Mouse (Mus musculus): ENCODE data around the gene Cdhr1.
"Not testable (repeated sequence)": the region's sequence is repeated elsewhere in the genome, so short reads cannot be mapped to it uniquely, and the experiment has no call there.

The Cdhr1 gene

DNA sequence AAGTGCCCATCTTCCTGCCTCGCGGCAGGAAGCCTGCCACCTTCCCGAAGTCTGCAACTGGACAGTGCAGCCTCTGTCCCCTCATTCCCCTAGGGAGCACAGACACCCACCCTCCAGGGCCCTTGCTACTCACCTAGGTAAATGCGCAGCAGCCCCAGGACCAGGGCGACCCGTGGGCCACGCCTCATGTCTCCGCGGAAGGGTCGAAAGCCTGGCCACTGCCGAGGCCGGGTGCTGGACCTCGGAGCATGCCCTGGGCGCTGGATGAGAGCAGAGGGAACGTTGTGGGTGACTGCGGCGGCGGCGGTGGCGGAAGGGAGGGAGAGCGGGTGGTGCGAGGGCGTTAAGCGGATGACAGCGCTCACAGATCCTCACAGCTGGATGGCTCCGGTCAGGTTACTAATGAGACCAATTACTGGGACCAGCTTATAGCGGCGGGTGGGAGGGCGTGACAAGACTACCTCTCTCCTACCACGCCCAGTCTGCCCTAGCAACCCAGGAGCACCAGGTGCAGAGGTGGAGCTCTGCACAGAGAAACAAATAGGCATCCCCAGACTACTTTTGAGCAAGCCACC, at the start of gene Cdhr1:
Cdhr1 (minus strand) TSS at position 392 of the 575 bp plus-strand sequence.
- DNase-seq (ENCODE audit: low spot score) = no peak

DNA sequence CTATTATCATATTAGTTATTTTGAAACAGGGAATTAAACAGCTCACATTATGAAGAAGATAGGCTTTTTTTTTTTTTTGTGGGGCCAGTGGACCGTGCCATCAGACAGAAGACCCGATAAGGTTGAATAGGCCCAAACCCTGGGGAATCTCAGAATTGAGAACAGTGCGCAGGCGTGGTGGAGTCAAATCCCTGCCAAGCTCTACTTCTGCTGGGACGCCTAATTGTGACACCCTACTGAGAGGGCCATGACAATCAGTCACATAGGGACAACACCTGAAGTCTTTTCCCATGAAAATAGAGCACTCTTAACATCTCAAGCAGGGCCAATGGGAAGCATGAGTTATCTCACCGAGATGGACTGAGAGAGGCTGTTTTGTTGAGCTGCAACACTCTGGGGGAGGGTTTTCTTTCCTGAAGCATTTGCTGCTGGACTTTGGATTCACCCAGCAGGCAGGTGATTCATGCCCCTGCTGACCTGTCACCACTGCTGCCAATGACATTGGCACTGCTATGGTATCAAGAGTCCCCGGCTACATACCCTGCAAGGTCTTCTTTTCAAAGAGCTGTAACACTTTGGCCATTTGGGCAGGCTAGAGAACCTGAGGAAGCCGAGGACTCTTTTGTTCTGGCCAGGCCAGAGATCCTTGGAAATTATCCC, 41.0 kb upstream of the Cdhr1 start:
- no peak for DNase-seq (ENCODE audit: low spot score)

DNA sequence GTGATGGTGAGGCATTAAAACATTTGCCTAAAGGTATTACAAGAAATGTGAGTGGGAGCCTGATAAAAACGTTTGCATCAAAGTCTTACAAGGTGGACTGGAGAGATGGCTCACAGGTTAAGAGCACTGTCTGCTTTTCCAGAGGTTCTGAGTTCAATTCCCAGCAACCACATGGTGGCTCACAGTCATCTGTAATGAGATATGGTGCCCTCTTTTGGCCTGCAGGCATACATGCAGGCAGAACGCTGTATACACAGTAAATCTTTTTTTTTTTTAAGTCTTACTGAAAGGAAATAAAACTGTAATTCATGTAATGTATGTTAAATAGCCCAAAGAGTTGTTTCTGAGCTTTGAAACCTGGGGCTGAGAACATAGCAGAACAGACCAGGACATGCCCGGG, 39.4 kb upstream of the Cdhr1 start:
- DNase-seq (ENCODE audit: low spot score) = not testable (repeated sequence)

DNA sequence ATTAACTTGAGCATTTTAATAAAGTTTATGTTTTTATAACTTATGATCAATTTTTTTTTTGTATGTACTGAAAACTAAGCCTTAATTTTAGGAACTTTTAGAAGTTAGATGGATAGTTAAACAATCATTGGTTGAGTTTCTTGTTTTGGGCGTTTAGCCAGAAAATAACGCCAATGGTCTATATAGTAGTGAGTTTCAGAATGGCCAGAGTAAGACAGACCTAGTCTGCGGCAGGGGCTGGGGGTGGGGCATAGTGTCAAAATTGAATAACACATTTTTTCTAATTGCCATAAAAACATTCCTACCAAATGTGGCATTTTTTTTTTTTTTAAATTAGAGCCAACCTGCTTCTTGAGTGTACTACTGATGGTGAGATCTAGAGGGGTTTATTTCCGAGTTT, 38.0 kb upstream of the Cdhr1 start:
- no peak for DNase-seq (ENCODE audit: low spot score)

DNA sequence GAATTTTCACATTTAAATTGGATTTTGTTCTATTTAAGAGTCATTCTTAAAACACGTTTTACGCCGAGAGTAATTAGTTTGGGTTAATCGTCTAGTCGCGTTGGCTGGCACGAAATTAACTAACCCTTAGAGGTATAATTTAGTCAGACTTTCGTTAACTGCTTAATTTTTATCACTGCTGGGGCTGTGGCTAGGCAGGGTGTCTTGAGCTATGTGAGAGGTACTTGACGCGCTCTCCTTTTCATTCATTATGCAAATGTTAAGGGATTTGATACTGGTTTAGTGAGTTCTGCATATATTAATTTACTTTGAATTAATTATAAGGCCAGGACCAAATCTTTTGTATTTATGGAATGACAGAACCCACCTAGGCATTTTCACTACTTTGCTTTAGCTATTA, 37.5 kb upstream of the Cdhr1 start:
- no peak for DNase-seq (ENCODE audit: low spot score)

DNA sequence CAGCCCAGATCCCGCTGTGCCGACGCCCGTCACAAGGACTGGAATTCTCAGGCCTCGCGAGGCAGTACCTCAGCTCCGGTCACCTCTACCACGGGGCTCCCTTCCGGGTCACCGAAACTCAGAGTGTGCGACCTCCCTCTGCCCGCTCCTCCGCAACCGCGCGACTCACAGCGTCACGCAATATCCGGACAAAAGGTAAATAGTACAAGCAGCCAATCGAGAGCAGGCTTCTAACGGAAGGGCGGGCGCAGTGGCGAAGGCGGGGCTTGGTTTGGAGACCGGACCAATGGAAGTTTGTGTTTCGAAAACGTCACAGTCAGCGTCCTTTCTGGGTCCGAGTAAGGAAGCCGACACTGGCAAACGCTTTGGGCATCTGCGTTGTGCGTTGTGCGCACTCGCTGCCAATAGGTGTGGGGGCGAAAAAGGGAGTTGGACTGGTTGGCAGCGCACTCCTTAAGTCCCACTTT, 37.0 kb upstream of the Cdhr1 start, which contains the start of gene Ghitm:
Ghitm (minus strand) TSS at position 146 of the 467 bp plus-strand sequence.
- peak; percentile 89 for DNase-seq (ENCODE audit: low spot score)

DNA sequence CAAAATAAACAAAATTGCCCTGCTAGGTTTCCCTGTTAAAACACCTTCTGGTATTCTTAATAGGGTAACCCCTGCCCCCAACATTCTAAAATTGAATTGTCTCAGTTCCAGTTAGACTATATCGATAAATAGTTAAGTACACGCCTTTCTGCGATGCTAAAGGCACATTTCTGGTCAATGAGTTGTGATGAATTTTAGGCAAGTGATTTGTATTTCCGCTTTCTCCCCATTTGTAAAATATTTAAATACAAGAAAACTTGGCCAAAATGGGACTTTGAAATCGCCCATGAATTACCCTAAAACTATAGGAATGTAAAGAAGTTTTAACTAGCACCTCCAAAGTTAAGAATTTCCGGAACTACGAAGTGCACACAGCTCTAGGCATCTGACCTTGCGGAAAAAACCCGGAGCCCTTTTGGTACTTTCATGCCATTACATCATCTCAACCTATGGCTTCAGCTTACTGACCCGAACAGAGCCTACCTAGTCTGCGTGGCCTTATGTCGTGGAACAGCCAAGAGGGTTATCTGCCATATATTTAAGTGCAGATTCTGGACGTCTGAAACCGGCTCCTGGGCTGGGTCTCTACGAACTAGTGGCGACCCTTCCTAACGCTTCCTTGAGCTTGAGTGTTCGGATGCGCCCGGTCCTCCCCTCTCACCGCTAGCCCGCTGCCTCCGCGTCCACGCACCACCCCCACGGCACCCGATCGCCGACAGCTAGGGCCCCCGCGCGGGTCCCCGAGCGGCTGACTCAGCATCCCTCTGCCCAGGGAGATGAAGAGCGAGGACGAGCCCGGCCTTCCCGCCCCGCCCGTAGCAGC, 36.4 kb upstream of the Cdhr1 start:
- no peak for DNase-seq (ENCODE audit: low spot score)

DNA sequence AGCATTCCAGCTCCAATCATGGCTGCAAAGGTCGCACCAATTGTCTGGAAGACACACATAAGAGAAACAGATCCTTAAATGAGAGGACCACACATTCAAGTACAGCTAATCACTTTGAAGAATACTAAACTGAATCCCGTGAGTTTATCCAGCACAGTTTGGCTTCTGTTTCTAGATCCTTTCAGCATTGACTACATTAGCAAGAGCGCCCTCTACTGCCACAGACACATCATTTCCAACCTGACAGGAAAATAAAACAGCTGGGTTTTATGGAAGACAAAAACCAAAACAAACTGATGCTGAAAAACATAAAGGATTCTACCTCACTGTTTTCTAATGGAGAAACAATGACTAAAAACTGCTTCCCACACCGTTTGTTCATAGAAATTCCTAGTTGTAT, 29.5 kb upstream of the Cdhr1 start:
- DNase-seq (ENCODE audit: low spot score) = peak; percentile 29

DNA sequence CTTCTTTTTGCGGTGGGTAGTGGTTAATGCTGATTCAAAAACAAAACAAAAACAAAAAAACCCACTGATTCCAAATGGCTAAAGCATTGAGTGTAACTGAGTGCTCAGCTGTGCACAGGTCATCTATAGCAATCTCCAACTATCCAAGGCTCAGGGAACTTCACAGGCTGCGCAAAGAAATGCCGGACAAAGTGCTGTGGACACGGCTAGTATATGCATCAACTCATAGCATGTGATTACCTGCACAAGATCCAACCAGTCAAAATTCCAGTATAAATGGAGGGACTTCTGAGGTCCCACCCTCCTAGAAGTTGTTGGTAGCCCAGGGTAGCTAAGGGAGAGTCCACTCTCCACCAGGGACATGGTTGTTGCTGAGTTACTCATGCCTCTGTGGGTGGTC, 21.1 kb upstream of the Cdhr1 start:
- no peak for DNase-seq (ENCODE audit: low spot score)

DNA sequence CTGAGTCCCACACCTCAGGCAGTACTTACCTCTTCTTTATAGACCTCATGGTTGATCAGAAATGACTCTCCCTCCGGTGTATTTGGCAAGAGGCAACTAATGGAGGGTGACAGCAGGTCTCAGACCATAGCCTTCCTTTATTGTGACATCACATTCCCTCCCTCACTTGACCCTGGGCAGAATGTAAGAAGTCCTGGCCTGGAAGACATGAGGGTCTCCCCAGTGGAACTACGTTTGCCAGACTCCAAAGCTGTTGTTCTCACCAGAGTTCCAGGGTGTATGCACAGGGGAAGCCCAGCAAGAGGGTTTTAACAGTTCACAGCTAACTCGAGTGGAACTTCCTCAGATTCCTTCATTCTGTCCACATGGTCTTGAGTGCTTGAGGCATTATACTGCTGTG, 15.8 kb upstream of the Cdhr1 start, which contains the start of gene 2610528A11Rik:
2610528A11Rik (minus strand) TSS at position 101 of the 400 bp plus-strand sequence.
- no peak for DNase-seq (ENCODE audit: low spot score)

DNA sequence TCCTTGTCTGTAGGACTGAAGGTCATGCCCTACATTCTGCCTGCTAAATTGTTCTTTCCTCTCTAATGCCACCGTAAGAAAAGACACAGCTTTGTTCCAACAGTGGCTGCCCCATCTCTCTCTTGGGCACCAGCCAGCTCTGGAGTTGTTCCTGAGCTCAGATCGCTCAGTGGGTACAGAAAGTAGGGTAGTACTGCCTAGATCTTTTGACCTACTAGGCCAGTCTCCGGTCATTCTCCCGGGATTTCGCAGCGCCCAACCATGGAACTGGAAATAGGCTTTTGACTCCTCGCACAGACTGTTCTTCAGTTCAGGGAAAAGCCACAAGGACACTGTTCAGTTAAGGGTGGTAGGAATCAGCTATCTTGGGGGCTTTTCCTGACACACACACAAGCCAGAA, 14.8 kb upstream of the Cdhr1 start:
- no peak for DNase-seq (ENCODE audit: low spot score)

DNA sequence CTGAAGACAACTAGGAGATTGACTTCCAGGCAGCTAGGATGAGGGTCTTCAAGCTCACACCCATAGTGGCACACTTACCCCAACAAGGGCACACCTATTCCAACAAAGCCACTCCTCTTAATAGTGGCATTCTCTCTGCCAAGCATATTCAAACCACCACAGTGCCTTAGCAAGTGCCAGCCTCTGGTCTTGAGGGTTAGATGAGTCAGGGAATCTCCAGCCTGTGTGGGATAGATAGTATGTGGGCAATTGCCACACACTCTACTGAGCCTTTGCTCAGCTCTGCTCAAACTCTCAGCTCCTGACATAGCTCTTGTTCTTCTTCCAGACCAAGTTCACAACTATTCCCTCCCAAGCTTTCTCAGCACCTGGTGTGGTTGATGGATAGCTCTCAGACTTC, 13.2 kb upstream of the Cdhr1 start:
- DNase-seq (ENCODE audit: low spot score) = no peak

DNA sequence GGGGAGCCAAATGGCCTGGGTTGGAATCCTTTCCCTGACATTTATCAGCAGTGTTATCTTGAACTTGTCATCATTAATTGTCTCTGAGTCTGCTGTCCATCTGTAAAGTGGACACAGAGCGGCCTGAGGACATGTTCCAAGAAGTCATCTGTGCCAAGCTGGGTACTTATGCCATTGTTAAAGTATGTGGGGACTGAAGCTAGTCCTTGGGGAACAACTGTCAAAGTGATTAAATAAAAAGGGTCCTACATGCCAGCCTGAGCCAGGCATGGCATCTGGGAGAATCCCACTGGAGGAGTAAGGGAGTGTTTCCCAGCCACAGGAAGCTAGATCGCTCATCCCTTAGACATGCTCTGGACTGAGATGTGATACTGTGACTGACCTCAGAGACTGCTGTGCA, 12.3 kb upstream of the Cdhr1 start:
- DNase-seq (ENCODE audit: low spot score) = no peak

DNA sequence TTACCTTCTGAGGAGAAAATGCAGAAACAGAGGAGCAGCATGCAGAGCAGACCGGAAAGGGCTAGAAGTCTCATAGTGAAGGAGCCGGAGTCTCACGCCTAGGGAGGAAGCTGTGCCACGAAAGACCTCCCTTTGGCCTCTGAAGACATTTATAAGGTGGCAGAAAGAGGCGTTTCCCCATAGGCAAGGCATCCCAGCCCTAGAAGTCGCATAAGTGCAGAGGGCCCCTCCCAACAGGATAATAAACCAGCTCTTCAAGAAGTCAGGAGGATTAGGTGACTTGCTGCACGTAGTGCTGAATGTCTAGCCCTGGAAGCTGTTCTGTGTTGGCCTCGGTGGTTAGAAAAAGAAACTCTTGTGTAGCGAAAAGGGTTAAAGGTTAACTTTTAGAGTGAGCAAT, 11.8 kb upstream of the Cdhr1 start:
- no peak for DNase-seq (ENCODE audit: low spot score)

DNA sequence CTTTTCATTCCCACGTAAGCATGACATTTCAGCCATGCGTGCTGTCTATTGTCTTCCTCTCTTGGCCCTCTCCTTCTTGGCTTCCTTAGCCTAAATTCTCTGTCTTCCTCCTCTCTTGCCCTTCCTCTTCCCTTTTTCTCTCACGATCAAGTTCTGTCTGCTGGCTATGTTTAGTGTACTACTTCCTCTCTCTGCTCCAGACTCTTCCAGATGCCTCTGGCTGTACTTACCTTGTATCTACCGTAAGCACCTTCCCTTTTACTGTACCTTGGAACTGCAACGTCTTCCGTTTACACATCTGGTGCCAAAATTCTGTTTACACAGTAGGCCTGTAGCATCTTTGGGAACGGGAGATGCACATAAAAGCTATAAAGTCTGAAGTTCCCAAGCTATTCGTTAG, 11.3 kb upstream of the Cdhr1 start:
- DNase-seq (ENCODE audit: low spot score) = no peak

DNA sequence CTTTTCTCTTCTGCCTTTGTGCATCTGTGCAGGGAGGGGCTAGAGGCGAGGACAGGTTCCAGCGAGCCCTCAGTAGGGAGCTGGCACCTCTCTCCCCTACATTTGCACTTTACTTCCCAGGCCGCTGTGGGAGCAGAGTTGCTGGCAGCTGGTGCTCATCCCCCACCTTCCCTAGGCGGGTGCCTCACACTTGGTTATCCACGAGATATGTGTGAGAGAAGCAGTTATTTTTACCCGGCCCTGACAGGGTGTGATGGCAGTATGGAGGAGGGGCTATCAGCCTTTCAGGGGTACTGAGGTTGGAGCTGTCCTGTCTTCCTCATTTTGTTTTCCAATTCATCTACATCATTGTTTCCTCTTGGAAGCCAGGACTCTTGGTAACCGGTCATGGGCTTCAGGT, 7.7 kb upstream of the Cdhr1 start:
- no peak for DNase-seq (ENCODE audit: low spot score)

DNA sequence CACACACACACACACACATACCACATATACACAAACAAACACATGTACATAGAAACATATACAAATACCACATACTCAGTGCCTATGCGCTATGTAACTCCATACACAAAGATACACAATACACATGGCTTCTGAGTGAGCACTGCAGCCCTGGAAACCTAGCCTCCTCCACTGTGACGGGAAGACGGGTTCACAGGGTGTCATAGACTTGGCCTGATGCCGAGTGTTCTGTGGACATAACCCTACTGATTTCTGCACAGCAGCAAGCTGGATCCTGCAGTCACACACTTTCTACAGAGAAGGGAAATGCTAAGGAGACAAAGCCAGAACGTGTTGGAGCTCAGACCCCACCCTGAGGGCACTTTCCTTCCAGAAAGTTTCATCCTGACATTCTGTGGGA, 6.6 kb upstream of the Cdhr1 start:
- peak; percentile 32 for DNase-seq (ENCODE audit: low spot score)

DNA sequence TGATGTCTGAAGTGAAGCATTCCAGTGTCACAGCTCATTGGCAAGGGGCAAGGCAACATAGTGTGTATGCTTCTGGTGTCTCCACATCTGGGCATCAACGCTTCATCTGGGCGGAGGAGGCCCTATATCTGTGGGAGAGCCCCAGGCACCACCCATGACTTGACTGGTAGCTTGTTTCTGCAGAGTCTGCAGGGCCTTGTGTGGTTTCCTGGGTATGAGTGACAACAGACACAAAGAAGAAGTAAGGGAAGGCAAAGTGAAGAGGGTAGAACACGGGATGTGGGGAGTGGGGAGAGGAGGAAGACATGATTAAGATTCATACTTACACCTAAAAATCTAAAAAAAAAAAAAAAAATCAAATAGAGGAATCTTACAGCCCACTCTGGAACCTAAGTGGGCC, 4.3 kb upstream of the Cdhr1 start:
- no peak for DNase-seq (ENCODE audit: low spot score)

DNA sequence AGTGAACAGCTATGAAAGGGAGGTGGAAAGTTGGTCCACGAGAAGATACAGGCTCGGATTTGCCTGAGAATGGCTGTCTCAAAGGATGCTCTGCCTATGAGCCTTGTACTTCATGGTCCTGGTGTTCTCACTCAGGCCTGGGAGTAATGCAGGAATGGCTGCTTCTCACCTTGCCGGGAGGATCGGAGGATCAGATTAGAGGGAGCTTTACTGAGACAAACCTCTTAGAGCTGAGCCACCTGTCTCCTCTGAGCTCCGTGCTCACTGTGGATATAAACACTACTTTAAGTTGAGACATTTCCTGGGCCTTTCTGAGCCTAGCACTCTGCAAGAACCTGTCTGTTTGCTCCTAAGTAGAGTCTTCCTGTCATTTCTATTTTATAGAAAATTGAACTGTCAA, 3.4 kb upstream of the Cdhr1 start:
- DNase-seq (ENCODE audit: low spot score) = no peak

DNA sequence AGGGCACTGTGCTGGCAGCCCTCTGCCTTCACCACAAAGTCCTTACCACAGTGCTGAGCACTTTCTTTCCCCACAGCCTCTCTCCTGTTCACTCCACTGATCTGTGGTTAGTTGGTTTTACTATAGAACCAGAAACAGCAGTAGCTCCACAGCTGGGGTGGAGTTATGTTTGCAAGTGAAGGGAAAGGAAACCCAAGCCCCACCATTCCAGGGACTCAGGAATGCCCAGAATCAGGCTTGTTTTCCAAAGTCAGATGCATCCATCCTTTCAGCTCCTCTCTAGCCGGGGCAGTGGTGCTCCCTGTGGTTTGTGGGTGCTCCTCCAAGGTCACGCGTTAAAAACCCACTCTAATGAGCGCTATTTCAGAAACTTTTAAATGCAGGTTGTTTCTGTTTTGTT, 2.6 kb downstream of the Cdhr1 start:
- no peak for DNase-seq (ENCODE audit: low spot score)

DNA sequence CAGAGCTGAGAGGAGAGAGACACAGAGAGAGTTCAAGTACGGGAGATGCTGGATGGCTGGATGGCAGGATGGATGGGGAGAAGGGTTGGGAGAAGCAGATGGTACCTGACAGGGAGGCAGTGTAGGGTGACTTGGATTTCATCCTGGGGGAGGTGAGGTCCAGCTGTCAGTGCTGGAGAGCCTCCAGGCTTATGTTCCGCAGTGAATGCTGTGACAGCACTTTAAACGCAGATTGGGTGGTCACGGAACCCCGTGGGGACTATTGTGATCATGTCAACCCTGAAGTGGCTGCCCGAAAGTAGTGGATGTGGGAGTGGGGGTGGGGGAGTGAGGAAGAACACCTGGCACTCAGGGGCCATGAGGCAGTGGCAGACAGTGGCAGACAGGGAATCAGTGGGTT, 3.7 kb downstream of the Cdhr1 start:
- DNase-seq (ENCODE audit: low spot score) = no peak

DNA sequence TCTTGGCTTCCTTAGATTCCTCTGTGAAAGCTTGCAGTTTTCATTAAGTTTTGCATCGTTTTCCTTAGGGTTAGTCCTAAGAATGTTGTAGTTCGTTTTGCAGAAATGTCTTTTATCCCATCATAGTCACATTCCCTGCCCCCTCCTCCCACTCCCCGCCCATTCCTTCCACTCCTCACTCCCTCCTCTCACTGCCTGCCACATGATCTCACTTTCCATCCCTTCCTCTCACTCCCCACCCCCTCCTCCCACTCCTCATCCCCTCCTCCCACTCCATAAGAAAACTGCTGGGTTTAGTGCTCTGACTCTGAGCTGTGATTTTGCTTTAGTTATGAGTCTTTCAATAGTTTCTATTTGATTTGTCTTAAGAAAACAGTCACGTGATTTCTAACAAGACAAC, 14.4 kb downstream of the Cdhr1 start:
- no peak for DNase-seq (ENCODE audit: low spot score)

DNA sequence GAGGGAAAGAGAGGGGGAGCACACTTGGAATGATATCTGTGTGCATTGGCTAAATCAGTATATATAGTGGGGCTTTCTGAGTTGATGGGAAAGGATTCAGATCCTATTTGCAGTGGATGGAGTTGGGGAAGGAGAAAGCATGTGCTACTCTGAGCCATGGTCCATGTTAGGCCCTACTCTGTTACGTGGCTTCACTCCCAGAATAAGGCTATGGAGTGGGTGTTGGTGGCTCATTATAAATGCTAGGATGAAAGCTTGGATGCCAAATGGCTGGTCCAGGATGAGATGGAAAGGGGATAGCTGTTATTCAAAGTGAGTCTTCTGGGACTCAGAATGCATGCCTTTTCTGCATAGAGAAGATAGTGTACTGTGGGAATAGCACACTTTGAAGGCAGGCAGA, 17.4 kb downstream of the Cdhr1 start:
- DNase-seq (ENCODE audit: low spot score) = no peak

Measured in urinary bladder, postnatal 25 days (tissue).